Mouse (Mus musculus) lung, postnatal 10 days (tissue): Measurements from ENCODE around the gene Nudcd3.

Source experiments
- DNase-seq: peaks from one replicate; pipeline ENCODE4 v3.0.0; 2021

Gene Nudcd3

DNA sequence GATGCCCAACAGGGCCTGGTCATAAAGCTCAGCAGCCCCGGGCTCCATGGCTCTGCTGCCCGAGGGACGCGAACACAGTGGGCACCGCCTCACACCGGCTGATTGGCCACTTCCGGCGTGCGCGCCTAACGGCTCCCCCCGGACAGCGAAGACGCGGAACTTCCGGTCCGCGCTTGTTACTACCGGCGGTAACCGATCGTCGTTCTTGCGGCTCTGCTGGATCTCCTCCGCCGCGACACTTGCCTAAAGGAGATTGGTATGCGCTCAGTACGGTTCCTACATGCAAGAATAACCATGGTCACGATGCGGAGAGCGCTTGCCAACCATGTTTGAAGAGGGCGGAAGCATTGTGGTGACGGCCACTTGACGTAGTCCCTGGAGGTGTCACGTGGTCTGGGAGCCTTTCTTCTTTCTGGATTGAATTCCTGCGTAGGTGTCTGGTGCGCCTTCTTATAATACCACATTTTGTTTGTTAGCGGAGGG is at the start of gene Nudcd3:
TSS of gene Nudcd3 (minus strand) at position 329 of the 483 bp plus-strand sequence.
- DNase-seq, result peak; percentile 92

DNA sequence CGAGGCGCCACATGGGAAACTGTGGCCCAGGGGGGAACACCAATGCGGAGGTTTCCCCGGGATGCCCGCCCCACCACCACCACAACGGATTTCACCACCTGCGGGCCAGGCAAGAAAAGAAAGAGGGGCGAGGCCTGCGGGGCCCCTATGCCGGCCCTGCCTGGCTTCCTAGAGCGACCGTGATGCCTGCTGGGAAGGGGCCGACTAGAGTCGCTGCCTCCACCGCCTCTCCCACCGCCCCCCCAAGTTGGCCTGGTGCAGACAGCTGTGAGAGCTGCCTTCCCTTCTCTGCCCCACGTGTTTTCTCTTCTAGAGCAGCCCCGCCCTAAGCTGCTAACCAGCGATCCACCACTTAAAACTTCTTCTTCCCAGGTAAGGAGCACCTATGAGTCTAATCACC is 44.5 kb upstream of the Nudcd3 start:
- no peak for DNase-seq

DNA sequence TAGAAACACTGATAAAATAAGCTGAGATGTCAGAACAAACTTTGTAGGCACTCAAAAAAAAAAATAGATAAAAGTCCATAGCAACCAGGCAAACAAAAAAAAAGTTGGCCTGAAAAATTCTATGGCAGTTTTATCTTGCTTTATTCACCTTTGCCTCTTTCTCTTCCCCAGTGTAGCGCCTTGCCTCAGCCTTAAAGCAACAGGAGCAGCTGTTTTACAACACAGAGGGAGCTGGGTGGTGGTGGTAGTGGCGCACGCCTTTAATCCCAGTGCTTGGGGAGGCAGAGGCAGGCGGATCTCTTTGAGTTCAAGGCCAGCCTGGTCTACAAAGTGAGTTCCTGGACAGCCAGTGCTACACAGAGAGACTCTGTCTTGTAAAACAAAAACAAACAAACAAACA is 32.8 kb upstream of the Nudcd3 start:
- DNase-seq, result no peak

DNA sequence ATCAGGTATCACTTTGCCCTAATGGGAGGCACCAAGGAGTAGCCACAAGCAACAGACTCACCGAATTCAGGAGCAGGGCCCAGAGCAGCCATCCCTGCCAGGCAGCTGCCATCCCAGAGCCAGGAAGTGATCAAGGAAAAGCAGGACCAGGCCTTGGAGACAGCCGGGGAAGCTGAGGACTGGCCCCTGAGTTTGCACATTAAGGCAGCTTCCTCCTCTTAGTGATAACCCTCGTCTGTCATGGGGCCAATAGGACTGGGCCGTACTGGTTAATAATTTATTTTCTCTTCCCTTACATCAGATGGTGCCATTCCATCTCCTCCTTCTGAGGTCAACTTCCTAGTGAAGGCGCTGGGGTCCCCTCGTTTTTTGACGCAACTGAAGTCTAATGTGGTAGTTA is 29.8 kb upstream of the Nudcd3 start, which contains the start of gene Npc1l1:
TSS of gene Npc1l1 (minus strand) at position 132 of the 400 bp plus-strand sequence.
- no peak for DNase-seq

DNA sequence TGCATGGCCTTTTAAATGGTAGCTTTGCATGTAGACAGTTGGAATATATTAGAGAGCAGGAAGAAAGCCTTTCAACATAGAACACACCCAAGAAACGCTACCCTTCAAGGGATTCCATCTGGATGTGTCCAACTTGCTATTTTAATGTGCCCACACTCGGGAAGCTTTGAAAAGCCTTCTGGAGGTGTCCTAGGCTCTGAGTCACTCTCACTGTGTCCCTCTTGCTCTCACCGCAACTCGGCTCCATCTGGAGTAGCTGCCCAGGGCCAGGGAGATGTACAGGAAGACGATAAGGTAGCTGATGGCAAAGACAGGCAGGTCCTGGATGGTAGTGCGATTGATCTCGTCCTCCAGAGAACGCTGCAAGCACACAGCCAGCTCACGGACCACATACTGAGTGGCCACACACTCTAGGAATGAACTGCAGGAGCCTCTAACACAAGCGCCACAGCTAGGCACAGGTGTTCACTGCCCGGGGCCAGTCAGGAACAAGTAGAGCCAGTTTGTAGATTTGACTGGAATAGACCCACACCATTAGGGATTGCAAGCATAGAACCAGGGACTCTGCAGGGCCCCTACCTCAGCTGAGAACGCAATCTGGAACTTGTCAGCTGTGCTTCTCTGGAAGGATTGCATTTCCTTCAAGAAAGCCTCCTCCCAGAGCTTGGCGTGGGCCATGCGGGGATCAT is 24.5 kb upstream of the Nudcd3 start:
- no peak for DNase-seq

DNA sequence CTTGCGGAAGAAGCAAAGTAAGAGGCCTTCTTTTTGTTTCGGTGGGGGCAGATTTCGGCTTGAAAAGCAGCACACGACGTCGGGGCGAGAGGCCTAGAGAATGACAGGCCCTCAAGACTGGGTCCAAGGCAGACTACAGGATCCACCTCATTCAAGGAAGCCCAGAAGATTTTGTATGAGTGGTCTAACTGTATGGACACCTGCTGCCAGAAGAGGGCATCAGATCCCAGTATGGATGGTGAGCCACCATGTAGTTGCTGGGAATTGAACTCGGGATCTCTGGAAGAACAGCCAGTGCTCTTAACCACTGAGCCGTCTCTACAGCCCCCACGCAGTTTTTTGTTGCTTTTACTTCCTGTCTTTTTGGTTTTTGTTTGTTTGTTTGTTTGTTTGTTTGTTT is 22.0 kb upstream of the Nudcd3 start:
- DNase-seq, result no peak

DNA sequence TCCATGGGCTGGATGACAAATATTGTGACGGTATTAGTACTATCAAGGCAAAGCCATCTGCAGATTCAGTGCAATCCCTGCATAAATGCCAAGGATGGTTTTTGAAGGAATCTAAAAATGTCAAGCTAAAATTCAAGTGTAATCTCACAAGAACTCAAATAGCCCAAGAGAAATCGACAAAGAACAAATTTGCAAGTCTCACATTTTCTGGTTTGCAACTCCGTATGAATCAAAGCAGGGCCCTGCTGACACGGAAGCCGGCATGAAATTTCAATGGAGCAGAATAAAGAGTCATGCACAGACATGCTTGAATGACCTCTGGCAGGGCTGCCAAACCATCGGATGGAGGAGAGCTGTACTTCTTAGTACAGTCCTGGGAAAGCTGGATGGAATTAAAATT is 19.8 kb upstream of the Nudcd3 start:
- no peak for DNase-seq

DNA sequence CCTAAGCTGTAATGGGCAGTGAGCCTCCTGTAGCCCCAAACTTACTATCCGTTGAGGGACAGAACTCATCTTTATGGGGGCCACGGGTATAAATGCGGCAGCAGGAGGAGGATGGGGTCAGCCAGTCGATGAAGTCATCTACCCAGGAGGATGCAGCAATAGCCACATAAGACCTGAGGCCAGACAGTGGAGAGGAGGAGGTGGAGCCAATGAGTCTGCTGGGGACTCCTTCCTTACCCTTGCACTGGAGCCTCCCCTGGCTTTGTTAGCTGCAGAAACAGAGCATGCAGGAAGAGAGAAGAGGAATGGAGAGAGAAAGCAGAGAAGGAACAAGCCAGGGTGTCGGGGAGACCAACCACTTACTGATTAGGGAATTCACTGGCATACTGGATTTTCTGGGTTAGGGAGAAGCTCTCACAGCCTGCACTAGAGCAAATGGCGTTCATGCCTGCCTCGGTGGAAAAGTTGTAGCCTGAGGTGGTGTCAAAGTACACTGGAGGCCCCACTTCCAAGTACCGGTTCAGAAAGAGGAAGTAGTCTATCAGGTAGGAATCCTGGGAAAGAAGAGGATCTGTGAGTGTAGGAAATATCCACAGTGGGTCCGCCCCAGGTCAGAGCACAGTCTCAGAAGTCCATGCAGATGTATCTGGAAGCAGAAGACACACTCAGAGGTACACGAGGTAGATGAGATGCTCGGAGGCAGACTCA is 18.1 kb upstream of the Nudcd3 start:
- no peak for DNase-seq

DNA sequence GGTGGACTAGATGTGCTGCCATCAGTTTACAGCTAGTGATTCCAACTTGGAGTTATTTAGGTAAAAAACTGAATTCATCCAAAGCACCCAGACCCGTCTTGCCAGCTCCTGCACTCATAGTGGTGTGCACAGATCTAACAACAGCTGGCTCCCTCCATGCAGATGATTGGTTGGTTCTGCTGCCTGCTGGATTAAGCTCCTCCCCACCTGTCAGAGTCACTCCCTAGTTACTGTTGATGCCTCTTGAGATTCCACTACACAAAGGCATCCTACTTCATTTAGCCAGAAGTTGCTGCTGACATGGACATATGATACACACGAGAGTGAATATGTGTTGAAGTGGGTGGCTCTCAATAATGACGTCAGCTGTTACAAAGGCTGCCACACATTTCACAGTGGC is 16.6 kb upstream of the Nudcd3 start:
- peak; percentile 14 for DNase-seq

DNA sequence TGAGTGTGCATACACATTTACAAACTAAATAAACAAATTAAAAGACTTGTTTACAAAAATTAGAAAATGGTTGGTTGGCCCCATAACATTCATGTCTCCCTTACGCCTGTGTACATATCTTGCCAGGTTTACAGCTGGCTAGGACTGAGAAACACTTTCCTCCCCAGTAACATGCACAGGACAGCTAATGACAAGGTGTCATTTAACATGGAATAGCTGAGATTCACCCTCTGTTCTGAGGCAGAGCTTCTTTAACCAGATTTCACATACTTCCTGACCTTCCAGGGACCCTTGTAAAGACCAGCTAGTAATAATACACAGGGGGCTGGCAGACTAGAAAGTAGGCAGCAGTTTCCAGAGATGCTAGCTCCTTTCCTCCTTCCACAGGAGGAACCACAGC is 7.9 kb upstream of the Nudcd3 start:
- no peak for DNase-seq

DNA sequence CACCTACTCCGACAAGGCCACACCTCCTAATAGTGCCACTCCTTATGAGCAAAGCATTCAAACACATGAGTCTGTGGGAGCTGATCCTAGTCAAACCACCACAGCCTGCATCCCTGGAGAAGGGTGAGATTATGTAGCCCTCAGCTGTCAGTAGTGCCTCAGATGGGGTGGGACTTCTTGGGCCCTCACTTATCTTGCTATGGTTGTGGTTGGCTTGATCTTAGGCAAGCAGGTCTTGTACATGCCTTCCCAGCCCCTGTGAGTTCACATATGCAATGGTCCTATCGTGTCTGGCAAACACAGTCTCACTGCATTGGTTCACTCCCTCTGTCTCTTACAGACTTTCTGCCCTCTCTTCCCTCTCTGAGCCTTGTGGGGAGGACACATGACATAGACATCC is 6.9 kb upstream of the Nudcd3 start:
- DNase-seq, result no peak

DNA sequence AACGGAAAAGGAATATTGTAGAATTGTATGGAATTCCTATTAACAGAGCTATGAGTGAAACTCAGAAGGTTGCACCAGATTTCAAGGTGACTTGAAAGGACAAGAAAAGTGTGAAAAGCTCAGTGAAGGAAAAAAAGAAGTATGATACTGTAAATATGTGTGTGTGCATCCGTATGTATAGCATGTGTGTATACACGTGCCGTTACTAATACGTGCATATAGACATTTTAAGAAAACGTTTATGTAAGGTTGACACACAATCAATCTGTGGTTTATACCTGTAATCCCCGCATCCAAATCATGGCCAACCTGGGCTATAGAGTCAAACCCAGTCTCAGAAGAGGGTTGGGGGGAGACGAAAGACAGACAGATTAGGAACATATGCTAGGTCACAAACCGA is 355 bp upstream of the Nudcd3 start:
- DNase-seq, result no peak

DNA sequence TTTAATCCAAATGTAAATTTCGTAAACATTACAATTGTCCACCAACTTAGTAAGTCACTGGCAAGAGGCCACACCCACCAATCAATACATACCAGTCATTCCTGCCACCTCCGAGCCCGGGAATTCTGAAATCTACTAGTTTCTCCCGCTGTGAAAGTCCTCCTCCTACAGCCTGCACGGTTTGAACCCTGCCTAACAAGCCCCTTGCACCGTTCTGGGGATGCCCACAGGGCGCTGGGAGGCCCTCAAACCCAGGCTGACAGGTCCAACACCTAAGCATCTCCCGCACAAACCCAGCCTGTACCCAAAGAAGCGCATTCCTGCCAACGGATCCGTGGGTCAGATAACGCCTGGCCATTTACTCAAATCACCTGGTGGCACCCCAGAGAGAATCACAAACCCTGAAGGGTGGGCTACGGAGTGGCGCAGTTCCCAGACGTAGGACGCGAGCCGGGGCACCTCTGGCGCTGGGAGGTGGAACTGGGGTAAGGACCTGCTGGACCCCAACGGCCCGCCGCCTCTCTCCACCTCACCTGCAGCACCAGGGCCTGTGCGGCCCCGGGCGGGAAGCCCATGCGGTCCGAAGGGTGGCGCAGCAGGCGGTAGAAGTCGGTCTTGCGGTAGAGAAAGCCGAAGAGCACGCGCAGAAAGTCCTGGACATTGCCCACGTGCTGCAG is 667 bp downstream of the Nudcd3 start, which contains the start of gene A730071L15Rik:
TSS of gene A730071L15Rik (plus strand) at position 620 of the 677 bp plus-strand sequence.
- no peak for DNase-seq

DNA sequence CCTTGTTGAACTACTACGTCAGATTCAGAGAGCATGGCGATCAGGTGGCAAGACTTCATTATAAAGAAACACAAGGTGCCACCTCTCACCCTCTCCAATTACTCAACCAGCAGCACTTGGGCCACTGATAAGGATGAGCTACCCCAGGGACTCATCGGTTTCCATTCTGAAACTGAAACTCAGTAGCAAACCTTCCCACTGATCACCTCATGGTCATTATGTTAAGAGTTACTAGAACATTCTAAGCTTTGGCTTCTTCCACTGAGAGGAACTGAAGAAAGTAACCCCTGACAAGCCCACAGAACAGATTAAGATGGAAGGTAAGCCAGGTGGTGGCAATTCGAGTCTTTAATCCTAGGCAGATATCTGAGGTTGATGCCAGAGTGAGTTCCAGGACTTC is 1.8 kb downstream of the Nudcd3 start:
- DNase-seq, result no peak

DNA sequence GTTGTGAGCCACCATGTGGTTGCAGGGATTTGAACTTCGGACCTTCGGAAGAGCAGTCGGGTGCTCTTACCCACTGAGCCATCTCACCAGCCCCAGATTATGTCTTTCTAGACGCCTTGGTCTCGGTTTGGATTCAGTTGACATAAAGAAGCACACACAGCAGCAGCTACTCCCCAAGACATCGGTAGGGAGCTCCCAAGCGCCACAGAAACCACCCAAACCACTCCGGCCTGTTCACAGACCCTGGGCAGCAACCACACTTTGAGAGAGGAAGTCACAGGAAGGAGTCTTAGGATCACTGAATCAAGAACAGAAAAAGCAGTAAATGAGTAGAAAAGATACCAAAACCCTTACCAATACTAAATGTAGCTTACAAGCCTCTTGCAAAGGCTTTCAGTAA is 3.4 kb downstream of the Nudcd3 start:
- DNase-seq, result no peak

DNA sequence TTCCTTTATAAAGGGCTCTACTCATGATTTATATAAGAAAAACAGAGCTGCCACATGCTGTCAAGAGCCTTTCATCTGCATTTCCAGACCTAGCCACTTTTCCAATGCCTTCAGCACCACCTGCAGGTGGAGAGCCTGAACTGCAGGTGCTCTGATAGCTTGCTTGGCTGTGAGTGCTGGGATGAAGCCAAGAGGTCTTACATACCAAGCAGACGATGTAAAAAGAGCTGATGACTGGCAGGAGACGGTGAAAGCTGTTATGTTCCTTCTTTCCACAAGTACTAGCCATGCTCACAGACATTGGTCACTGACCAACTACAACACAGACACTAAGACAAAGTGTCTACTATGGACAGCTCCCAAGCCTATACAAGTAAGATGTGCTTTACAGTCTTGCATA is 12.3 kb downstream of the Nudcd3 start:
- peak; percentile 95 for DNase-seq

DNA sequence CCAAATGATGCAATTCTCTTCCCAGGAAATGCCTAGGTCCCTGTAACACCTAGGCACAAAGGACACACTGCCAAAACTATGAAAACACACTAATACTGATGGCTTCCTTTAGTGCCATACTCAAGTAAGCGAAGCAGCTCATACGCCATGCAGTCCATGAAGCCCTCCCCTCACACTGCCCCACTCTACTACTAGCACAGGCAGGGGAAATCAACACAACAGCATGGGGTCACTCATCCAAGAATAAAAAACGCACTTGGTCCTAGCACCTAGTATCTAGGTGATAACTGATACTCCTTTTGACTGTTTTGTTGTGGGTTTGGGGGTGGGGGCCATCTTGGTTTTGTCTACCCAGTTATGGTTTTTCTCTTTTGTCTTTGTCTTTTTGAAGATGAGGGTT is 12.8 kb downstream of the Nudcd3 start:
- DNase-seq, result no peak

DNA sequence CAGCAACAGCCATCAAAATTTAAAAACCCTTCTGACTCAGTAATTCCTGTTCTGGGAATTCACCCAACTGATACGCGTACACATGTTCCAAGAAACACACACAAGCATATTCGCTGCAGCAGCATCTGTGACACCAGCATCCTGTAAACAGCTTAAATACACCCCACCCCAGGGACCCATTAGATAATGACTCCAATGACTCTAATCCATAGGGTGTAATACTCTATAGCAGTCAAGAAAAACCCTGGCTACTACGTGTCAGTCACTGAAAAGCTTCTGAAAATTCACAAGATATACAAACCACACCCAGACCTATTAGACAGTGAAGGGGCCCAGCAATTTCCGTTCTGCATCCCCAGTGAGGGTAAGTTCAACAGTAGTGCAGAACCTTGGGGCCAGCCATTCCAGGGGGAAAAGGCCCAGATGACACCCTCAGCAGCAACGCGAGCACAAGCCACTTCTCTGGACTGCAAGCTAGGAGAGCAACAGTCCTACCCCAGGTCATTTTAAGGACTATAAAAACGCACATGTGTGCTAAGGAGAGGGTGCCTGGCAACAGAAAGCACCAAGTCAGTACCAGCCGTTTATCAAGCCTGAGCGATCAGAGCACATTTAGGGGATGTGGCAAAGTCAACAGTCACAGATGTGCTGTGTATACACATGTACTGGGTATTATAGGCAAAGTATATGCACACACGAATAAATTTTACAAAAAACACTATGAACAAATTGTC is 15.8 kb downstream of the Nudcd3 start:
- DNase-seq, result no peak

DNA sequence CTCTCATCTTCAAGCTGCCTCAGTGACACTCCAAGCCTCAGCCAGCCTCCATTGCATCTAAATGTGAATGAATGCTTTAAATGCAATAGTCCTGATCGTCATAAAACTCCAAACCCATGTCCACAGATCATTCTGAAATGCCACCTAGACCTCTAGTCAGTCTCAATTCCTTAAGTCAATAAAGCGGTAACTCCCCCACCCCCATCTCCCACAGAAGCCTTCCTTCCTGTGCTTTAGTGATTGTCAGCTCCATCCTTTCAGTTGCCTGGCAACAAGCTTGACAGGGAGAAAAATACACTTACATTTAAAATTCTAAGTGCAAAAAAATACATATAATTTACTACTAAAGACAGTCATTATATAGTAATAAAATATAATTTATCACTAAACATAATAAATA is 17.0 kb downstream of the Nudcd3 start:
- DNase-seq, result peak; percentile 17

DNA sequence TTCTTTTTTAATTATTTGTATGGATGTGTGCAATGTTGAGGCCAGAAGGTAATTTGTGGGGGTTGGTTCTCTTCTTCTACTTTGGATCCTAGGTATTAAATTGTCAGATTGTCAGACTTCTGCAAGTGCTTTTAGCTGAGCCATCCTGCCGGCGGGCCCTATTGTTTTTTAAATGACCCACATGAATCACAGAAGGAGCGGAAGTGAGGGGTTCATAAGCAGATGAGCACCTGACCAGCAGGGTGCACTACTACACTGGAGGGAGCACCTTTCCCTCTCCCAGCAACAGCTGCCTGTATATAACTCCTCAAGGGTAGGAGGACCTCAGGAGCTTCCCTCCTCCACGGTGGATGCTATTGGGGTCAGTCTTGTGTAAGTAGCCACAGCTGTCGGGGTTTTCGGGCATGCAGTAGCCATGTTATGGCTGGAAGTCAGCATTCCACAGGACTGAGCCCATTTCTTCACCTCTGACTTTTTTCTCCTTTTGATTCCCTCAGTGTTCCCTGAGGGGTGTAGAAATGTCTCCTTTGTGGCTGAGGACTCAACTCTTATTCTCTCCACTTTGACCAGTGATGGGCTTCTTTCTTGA is 19.3 kb downstream of the Nudcd3 start:
- DNase-seq, result no peak

DNA sequence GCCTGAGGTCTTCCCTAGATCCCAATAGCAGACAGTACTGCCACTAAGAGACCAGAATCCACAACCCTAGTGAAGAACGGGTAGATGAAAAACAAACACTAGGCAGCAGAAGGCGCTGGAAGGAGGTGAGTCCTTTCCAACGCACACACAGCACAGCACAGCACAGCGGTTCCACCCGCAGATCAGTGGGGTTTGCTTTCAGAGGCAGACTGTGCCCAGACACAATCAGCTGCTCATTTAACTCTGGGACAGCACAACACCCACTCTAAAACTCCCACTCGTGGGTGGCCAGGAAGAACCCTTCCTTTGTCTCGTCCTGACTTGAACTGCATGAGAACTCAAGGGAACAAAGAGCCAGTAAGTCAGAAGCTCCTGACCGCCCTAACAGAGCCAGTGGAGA is 21.0 kb downstream of the Nudcd3 start:
- no peak for DNase-seq

DNA sequence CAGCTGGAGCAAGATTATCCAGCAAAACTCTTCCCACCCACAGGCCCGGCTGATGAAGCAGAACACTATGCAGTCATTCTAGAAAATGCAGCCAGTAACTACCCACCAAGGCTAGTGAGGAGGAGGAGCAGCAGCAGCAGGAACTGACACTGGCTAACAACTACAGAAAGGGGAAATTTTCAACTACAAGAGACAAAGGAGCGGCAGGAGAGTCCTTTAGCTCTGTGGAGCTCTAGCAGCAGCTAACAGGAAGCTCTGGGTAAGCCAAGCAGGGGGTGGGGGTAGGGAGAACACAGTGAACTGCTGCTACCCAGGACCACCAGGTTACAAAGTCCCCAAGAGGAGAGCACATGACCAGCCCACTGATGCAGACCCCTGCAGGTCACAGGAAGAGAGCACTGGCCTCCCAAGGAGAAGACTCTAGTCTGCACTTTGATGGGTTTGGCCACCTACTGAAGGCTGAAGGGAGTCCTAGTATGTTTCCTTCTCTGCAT is 21.5 kb downstream of the Nudcd3 start:
- peak; percentile 29 for DNase-seq
